Mouse (Mus musculus): ENCODE measurements around the gene Loxl4.

GRCm38 (mm10) chr19:42602576-42602975, 10.0 kb downstream of the Loxl4 start:
- TF ChIP-seq POLR2A (IDR thresholded peaks at IDR 0.05; ENCODE audit: control insufficient read depth, extremely low read depth, insufficient read depth, low read length, poor library complexity) = no peak
- no peak for TF ChIP-seq CTCF (IDR thresholded peaks at IDR 0.05; ENCODE audit: borderline replicate concordance, control insufficient read depth, extremely low read depth, insufficient read depth, low read length, poor library complexity)
